Mouse (Mus musculus) left cerebral cortex, adult 2 months (tissue): ENCODE data around the gene Rab12. TPM values are rescaled to one million over a fixed set of nuclear protein-coding genes. Genes with fewer than 3 reads are reported as not detected.

ENCODE experiments used
- DNase-seq, 2 experiments: peaks; one replicate each; pipeline ENCODE4 v3.0.0; 2021 to 2022; ENCODE audit warnings: low spot score in 2 of 2, mixed read lengths in 1 of 2; ENCODE audit errors: extremely low spot score in 1 of 2
- H3K27ac ChIP-seq: fragments of 200-600 bp; 2 replicates; pipeline ENCODE4 v1.8.1; 2022
- H3K4me3 ChIP-seq: fragments of 200-600 bp; 2 replicates; pipeline ENCODE4 v1.8.1; 2022
- CTCF ChIP-seq: fragments of 200-600 bp; IDR thresholded peaks from 2 replicates; pipeline ENCODE4 v1.8.1; 2022; ENCODE audit warnings: antibody characterized with exemption, mild to moderate bottlenecking, moderate library complexity
- intact Hi-C: fragments of 180-260 bp; cut with DNase I; formaldehyde crosslinking; loops from one replicate; pipeline ENCODE4 v1.15.1; 2025
- total RNA-seq, 2 experiments: library from RNA; stranded (reverse); gene quantifications; 2 replicates each; pipeline ENCODE4 v1.2.3; 2021

Rab12 gene
- total RNA-seq, 2 experiments from 2014 or later, result 116 to 119 TPM

DNA sequence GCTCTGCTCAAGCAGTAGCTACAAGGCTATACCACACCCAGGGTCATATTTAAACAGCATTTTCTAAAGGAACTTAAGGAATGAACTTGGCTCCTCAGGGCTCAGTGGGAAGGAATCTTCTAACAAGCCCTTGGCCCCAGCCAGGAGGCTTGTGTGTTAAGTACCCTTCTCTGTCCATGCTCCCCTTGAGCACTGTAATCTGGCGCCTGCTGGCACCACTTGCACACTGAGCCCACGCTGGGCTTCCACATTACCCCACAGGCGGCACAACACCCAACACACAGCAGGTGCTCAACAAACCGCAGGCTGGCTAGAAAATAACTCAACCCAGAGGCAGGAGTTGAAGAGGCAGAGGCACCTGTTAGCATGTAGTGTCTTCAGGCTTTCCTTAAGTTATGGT is 2.6 kb downstream of the Rab12 start:
- no peak for TF ChIP-seq CTCF
- intact Hi-C loops, result no loop called here

DNA sequence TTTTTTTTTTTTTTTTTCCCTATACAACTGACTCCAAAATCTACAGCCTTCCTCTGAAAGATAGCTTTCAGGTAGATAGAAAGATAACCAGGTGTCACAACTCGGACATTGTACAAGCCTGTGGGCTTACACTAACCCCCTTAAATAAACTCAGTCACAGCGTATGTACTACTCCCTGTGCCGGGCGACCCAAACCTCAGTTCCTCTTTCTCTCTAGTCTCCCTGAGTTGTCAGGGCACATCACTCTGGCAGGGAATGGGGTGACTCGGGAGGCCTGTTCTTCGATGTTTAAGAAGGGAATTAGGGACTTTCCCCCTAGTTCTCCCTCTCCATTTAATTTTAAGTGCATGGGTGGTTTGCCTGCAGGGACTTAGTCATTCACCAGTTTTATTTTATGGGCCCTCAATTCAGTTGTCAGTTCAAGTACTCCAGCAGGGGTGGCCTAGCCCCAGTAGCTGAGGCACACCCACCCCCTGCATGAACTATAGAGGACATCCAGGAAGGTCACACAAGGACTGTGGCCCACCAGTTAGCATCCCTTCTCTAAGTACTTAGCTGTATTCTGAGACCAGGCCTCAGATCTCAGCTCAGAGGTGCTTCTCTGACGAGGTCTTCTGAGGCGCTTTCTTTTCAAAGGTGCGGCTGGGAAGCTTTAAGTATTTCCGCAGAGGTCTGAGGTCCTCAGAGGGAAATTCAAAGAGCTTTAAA is 5.1 kb downstream of the Rab12 start:
- no peak for DNase-seq
- no peak overlapping the region for H3K27ac ChIP-seq
- no peak for TF ChIP-seq CTCF
- no peak overlapping the region for H3K4me3 ChIP-seq
- intact Hi-C loops, result no loop called here

More for the DNA sequence above, 2.6 kb downstream of the Rab12 start:
- Histone ChIP-seq H3K27ac (no peak overlapping the region), H3K4me3 (no peak overlapping the region)
- no peak for DNase-seq

DNA sequence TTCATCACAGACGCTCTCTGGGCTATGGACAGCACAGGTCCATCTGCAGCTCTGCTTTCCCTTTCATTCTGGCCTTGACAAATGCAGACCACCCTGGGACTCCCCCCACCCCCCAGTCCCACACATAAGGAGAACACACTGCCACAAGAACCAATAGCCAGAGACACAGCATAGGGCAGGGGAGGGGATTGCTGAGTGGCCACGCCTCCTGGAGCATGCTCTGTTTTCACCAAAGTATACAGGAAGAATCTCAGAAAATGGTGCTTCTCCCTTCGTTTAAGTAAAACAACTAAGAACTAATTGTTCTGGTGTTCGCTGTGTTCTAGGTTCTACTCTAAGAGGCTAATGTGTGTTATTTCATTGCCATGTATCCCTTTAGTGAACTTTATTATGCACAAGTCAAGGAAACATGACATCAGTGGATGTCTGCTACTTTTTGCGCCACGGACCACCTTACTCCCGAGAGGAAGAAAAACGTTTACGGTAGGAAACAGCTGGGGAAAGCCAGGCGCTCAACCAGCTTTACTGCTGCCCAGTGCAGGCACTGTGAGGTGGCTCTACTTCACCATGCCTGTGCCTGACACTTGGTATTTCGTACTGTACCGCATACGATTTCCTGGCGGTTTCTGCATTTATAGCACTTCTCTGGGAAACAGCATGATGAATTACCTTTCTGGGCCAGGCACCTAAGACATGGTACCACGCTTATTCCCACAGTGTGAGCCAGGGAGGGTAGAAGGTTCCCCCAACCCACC is 7.2 kb downstream of the Rab12 start:
- TF ChIP-seq CTCF, result no peak
- no peak for DNase-seq
- no peak overlapping the region for H3K27ac ChIP-seq
- intact Hi-C loops, result no loop called here
- H3K4me3 ChIP-seq, result no peak overlapping the region

DNA sequence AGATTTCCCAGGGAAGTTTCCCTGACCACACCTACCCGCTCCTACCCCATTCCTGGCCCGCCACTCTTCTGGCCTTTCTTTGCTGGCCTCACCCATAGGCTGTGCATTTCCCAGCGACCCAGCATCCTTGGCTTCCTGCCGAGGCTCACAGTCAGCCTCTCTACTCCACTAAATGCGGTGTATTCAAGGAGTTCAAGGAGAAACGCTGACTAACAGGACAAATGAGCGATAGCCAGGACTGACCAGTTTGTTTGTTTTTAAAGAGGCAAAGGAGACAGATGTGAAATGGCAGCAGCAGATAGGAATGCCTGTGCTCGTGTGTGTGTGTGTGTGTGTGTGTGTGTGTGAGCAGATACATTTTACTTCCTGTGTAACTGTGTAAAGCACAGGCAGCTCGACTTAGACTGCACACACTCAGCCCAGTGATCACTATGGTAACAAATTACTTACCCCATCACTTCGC is 9.3 kb downstream of the Rab12 start:
- H3K27ac ChIP-seq, result no peak overlapping the region
- intact Hi-C loops, result no loop called here
- no peak for TF ChIP-seq CTCF
- H3K4me3 ChIP-seq, result no peak overlapping the region
- DNase-seq, result no peak

DNA sequence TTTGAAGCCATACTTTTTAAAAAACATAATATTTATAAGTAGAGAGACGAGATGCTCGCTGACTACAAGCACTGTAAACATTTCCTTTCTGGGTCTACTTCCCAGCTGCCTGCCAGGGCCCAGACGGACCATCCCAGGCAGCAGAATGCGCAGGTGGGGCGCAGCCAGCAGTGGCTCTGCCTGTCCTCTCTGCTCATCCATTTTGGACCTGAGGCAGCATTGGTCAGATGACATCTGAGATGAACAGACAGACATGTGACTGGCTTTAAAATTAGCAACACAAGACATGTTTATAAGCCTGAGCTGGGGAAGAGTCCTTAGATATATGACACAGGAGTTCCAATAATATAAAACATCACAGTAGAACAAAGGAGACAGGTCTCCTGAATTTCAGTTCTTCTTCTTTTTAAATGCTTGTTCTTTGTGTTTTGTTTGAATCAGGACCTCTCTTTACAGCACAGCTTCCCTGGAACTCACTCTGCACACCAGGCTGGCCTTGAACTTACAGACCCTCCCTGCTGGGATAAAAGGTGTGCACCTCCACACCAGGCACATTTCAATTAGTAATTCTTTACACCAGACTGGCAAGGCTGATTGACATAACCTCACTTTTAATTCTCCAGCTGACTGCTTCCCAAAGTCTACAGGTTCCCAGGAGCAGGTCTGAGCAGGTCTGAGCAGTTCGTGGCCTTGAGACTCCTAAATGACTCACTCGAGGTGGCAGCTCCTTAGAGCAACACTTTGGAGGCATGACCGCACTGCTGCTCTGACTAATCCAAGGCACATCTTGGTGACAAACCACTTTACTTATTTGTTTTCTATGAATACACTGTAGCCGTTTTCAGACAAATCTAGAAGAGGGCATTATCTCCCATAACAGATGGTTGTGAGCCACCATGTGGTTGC is 12.2 kb downstream of the Rab12 start:
- intact Hi-C loops, result no loop called here
- TF ChIP-seq CTCF, result no peak

DNA sequence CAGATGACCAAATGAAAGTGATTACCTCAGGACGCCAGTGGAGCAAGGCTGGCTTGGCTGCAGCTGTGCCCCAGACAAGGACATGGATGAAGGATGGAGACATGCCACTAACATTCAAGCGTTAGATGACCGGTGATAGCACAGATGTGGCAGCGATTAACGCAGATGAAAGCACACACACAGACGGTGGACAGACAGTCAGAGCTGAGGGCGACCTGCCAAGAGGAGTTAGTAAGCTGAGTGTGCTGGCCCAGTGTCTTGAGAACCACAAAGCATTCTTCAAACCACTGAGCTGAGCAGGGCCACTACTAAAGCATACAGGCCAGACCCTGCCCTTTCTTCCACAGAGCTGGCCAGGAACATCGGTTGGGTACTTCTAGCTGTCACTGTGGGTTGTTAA is 14.6 kb downstream of the Rab12 start:
- H3K4me3 ChIP-seq, result no peak overlapping the region
- DNase-seq, result no peak
- intact Hi-C loops, result no loop called here

More for the DNA sequence above, 12.2 kb downstream of the Rab12 start:
- DNase-seq, result no peak
- Histone ChIP-seq H3K27ac (no peak overlapping the region), H3K4me3 (no peak overlapping the region)

DNA sequence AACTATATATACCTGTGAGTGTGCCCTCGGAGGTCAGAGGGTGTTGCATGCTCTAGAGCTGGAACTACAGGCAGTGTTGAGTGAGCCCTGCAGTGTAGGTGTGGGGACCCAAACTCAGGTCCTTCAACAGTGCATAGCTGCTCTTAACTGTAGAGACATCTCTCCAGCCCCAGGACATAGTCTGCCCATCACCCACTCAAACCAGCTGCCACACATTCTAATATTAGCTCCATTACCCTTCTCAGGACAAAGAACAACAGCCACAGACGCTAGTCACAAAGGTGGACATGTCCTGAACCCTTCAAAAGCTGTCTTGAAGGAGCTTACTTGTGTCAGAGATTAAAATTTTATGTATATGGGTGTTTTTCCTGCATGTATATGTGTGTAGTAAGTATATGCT is 15.3 kb downstream of the Rab12 start:
- no peak for TF ChIP-seq CTCF
- intact Hi-C loops, result no loop called here
- no peak for DNase-seq
- no peak overlapping the region for H3K27ac ChIP-seq
- no peak overlapping the region for H3K4me3 ChIP-seq

More for the DNA sequence above, 14.6 kb downstream of the Rab12 start:
- no peak overlapping the region for H3K27ac ChIP-seq
- no peak for TF ChIP-seq CTCF

DNA sequence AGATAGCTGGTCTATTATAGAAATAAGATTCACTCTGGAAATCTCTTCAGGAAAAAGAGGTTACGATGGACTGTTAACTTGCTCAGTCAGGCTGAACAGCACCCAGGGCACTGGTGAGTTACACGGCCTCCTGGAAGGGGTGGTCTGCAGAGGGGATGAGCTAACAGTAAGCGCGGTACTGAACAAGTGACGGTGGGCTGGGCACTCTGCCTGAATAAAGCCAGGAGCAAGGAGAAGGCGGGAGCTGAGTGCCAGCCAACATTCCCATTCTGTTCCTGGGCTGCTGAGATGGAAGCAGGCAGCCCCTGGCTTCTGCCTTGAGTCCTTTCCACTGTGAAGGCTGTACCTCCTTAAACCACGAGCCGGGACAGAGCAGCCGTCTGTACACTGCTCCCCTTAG is 16.1 kb downstream of the Rab12 start:
- DNase-seq, result no peak
- no peak overlapping the region for H3K27ac ChIP-seq
- no peak overlapping the region for H3K4me3 ChIP-seq
- no peak for TF ChIP-seq CTCF
- intact Hi-C loops, result no loop called here

DNA sequence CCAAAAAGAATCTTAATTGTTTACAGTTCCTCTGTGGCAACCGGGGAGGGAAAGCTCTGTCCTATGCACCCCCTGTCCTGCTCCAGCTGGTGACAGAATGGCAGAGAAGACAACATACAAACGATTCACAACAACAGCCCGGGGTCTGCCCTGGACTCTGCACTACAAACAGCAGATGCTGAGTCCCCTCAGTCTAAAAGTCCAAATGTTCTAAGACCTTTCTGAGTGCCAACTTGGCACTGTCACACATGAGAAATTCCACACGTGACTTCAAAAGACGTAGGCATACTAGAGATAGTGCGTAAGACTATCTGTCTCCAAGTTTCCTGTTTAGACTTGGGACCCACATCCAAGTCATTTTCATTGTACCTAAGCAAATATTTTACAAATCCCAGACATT is 16.7 kb downstream of the Rab12 start:
- DNase-seq, result no peak
- H3K4me3 ChIP-seq, result no peak overlapping the region
- TF ChIP-seq CTCF, result no peak
- H3K27ac ChIP-seq, result no peak overlapping the region
- intact Hi-C loops, result no loop called here

DNA sequence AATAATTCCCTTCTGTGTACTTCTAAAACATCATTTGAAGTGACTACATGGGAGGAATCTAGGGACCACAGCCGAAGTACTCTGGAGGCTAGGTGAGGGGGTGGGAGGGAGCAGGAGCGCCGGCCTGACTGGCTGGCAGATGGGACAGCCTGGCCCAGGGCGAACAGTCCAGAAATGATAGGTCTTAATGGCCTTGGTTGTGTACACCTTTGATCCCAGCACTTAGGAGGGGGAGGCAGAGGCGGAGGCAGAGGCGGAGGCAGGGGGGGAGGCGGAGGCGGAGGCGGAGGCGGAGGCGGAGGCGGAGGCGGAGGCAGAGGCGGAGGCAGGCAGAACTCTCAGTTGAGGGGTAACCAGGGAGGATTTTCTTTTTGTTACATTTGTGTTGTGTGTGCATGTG is 20.9 kb downstream of the Rab12 start:
- DNase-seq, result no peak
- intact Hi-C loops, result no loop called here
- no peak overlapping the region for H3K27ac ChIP-seq
- no peak for TF ChIP-seq CTCF
- no peak overlapping the region for H3K4me3 ChIP-seq

DNA sequence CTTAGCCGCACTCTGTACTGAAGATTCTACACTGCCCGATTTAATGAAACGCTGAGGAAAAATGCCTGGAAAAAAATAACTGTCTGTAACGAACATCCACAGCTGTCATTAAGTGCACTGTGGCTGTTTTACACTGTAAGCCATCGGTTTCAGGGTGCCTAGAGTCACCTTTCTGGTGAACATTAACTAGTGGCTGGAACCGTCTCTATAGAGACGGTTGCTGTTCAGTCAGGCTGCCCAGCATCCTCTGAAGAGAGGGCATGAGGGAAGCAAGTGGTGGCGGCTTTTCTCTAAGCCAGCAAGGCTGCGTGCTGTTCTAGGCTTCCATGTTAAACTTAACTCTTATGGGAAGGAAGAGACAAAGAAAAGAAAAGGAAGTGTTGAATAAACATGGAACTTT is 22.9 kb downstream of the Rab12 start:
- no peak overlapping the region for H3K4me3 ChIP-seq
- DNase-seq, result no peak
- TF ChIP-seq CTCF, result no peak
- intact Hi-C loops, result no loop called here
- no peak overlapping the region for H3K27ac ChIP-seq
